Mouse (Mus musculus): ENCODE measurements around the gene Obox1. TPM values are rescaled to one million over a fixed set of nuclear protein-coding genes. Genes with fewer than 3 reads are reported as not detected.
"Not testable (repeated sequence)": the region's sequence is repeated elsewhere in the genome, so short reads cannot be mapped to it uniquely, and the experiment has no call there.

Obox1 gene
- total RNA-seq (2017) = not detected in 2 replicates

DNA sequence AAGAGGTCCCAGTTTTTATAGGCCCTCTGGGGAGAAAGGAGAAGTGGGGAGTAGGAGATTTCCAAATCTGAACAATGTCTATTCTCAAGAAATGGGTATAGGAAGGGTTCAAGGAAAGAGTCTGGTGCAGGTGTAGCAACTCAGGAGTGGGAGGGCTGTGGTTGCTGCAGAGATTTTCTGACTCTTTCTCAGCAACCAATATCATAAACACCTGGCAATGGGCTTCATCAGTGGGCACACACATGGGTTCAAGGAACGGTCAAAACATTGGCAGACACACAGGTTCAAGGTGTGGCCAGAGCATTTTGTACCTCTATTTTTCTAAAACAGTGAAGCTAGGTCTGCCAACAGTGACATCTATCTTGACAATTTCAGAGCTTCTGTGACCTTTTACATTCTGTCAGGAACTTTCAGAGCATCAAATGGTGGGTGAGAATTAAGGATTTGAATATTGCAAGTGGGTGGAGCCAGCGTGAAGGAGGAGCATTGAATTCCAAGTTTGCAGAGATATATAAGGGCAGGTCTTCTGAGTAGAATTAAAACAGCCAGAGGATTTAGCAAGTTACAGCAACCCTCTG is at the start of gene Obox1, which contains the start of gene Obox2:
Gene Obox1, plus strand, starts transcription at position 528 of the 578 bp plus-strand sequence.
Gene Obox2, plus strand, starts transcription at position 301 of the 578 bp plus-strand sequence.
- not testable (repeated sequence) for ATAC-seq (replicated peaks in 1 of 2; ENCODE audit: insufficient read depth in 1 of 2, low FRiP score in 2 of 2, low TSS enrichment in 1 of 2, low read depth in 1 of 2, poor library complexity in 2 of 2, severe bottlenecking in 2 of 2)

DNA sequence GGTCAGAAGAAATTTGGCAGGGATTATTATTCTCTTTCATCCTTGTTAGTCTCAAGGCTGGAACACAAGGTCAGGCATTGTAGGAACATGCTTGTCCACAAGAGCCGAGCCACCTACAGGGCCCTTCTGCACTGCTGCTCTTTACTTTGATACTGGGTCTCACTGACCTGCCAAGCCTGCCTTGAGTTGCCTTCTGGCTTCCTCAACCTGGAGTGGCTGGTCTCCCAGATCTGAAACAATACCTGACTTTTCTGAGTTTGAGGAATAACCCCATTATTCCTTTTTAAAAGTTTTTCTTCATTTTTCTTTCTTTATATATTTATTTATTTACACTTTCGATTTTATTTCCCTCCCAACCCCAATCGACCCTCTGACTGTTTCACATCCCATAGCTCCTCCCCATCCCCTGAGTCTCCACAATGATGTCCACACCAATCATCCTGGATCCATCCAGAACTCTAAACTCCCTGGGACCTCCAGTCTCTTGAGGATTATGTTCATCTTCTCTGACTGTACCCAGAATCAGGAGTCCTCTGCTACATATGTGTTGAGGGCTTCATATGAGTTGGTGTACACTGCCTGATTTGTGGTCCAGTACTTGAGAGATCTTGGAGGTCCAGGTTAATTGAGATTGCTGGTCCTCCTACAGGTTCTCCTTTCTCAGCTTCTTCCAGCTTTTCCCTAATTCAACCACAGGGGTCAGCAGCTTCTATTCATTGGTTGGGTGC is 10.6 kb downstream of the Obox1 start:
- ATAC-seq (replicated peaks in 1 of 2; ENCODE audit: insufficient read depth in 1 of 2, low FRiP score in 2 of 2, low TSS enrichment in 1 of 2, low read depth in 1 of 2, poor library complexity in 2 of 2, severe bottlenecking in 2 of 2) = not testable (repeated sequence)

DNA sequence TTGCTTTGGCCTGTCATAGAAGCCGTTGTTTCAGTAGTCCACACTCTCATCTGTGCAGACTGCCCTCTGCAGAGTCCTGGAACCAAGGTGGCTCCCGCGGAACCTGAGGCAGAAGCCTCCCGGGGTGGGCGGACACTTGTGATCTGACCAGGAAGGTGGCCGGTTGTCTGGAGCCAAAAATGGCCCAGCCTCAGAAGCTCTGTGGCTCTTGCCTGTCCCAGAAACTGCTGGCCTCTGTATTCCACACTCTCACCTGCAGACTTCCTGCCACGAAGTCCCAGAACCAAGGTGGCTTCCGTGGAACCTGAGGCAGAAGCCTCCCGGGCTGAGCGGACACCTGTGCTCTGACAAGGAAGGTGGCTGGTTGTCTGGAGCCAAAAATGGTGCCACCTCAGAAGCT is 18.1 kb downstream of the Obox1 start:
- not testable (repeated sequence) for ATAC-seq (replicated peaks in 1 of 2; ENCODE audit: insufficient read depth in 1 of 2, low FRiP score in 2 of 2, low TSS enrichment in 1 of 2, low read depth in 1 of 2, poor library complexity in 2 of 2, severe bottlenecking in 2 of 2)

DNA sequence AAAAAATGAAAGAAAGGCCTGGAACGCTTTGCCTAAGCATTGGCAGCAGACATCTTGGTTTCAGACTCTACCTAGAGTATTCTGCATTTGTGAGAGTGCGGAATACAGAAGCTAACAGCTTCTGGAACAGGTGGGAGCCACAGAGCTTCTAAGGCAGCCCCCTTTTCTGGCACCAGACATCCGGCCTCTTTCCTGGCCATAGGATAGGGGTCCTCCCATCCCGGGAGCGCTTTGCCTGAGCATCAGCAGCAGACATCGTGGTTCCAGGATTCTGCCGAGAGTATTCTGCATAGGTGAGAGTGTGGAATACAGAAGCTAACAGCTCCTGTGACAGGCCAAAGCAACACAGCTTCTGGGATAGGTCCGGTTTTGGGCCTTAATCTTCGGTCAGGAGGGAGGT is 29.3 kb downstream of the Obox1 start:
- not testable (repeated sequence) for ATAC-seq (replicated peaks in 1 of 2; ENCODE audit: insufficient read depth in 1 of 2, low FRiP score in 2 of 2, low TSS enrichment in 1 of 2, low read depth in 1 of 2, poor library complexity in 2 of 2, severe bottlenecking in 2 of 2)

DNA sequence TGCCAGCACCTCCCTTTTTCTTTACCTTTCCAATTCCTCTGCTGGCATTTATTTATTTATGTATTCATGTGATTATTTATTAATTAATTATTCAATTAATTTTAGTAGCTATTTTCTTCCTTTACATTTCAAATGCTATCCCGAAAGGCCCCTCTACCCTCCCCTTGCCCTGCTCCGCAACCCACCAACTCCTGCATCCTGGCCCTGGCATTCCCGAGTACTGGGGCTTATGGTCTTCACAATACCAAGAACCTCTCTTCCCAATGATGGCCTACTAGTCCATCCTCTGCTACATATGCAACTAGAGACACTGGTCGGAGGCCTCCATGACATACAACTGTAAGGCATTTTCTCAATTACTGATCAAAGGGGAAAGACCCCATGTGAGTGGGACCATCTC is 36.8 kb downstream of the Obox1 start:
- ATAC-seq (replicated peaks in 1 of 2; ENCODE audit: insufficient read depth in 1 of 2, low FRiP score in 2 of 2, low TSS enrichment in 1 of 2, low read depth in 1 of 2, poor library complexity in 2 of 2, severe bottlenecking in 2 of 2) = not testable (repeated sequence)

DNA sequence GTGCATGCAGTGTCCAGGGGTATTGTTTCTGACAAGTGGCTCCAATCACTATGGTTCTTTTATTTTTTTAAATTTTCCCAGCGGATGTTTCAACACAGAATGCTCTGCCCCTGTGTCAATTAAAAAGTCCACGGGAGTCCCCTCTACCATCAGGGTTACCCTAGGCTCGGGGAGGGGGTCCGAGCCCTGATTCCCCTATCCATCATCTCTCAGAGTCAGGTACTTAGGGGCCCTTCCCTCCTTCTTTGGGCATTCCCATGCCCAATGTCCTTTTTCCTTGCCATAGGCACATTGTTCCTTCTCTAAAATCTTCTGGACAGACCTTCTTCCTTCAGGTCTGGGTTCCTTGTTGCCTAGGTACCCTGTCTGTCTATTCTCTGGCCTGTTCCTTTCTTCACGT is 120.7 kb downstream of the Obox1 start:
- not testable (repeated sequence) for ATAC-seq (replicated peaks in 1 of 2; ENCODE audit: insufficient read depth in 1 of 2, low FRiP score in 2 of 2, low TSS enrichment in 1 of 2, low read depth in 1 of 2, poor library complexity in 2 of 2, severe bottlenecking in 2 of 2)

Other genes with a start within 250 kb of the Obox1 start
- gene Obox2, start 227 bp upstream of the Obox1 start, total RNA-seq (2017) = not detected in 2 replicates